Mouse (Mus musculus) heart, postnatal 25 days (tissue): Measurements from ENCODE around the gene Kcnj1. TPM values are rescaled to one million over a fixed set of nuclear protein-coding genes. Genes with fewer than 3 reads are reported as not detected.

Experiments
- DNase-seq: peaks from one replicate; pipeline ENCODE4 v3.0.0; 2022; ENCODE audit warnings: low spot score
- intact Hi-C: fragments of 180-260 bp; cut with DNase I; formaldehyde crosslinking; loops from one replicate; pipeline ENCODE4 v1.15.1; 2025
- total RNA-seq, 2 experiments: library from RNA; stranded (reverse); gene quantifications; 2 replicates each; pipeline ENCODE4 v1.2.3; 2021

Kcnj1 gene
- not detected for total RNA-seq

- no peak for DNase-seq
- intact Hi-C loops: no loop called here
Measured at GRCm38 (mm10) chr9:32372202-32372601, at the start of gene Kcnj1. Kcnj1 (plus strand) TSS chr9:32372493.

GRCm38 (mm10) chr9:32323610-32324009, 48.7 kb upstream of the Kcnj1 start:
- intact Hi-C loops: no loop called here
- no peak for DNase-seq

- DNase-seq: no peak
- intact Hi-C loops: no loop called here
Measured at GRCm38 (mm10) chr9:32328777-32329176, 43.5 kb upstream of the Kcnj1 start.

- no peak for DNase-seq
- intact Hi-C loops: no loop called here
Measured at GRCm38 (mm10) chr9:32331162-32331561, 41.1 kb upstream of the Kcnj1 start.

GRCm38 (mm10) chr9:32335389-32336150, 36.7 kb upstream of the Kcnj1 start:
- DNase-seq: no peak
- intact Hi-C loops: no loop called here

- no peak for DNase-seq
- intact Hi-C loops: loop anchor here (2.0 to 10.0 kb wide), 2 partner anchors 26 to 396 kb away; no protein-coding TSS in a partner anchor
Measured at GRCm38 (mm10) chr9:32340831-32341230, 31.5 kb upstream of the Kcnj1 start.

- intact Hi-C loops: loop anchor here (10.0 kb wide), 1 partner anchor 398 kb away; no protein-coding TSS in a partner anchor
Measured at GRCm38 (mm10) chr9:32342929-32343328, 29.4 kb upstream of the Kcnj1 start.

GRCm38 (mm10) chr9:32344051-32344450, 28.2 kb upstream of the Kcnj1 start, which contains the start of gene Kcnj5:
Kcnj5 (minus strand) TSS chr9:32344350.
- intact Hi-C loops: loop anchor here (10.0 kb wide), 1 partner anchor 399 kb away; no protein-coding TSS in a partner anchor
- no peak for DNase-seq

More at GRCm38 (mm10) chr9:32342929-32343328, 29.4 kb upstream of the Kcnj1 start:
- no peak for DNase-seq

GRCm38 (mm10) chr9:32344489-32344888, 27.8 kb upstream of the Kcnj1 start:
- intact Hi-C loops: loop anchor here (10.0 kb wide), 1 partner anchor 400 kb away; no protein-coding TSS in a partner anchor
- DNase-seq: no peak

- intact Hi-C loops: loop anchor here (10.0 kb wide), 1 partner anchor 403 kb away; no protein-coding TSS in a partner anchor
- DNase-seq: no peak
Measured at GRCm38 (mm10) chr9:32348096-32348495, 24.2 kb upstream of the Kcnj1 start.

GRCm38 (mm10) chr9:32349344-32349743, 22.9 kb upstream of the Kcnj1 start:
- intact Hi-C loops: loop anchor here (10.0 kb wide), 1 partner anchor 405 kb away; no protein-coding TSS in a partner anchor
- DNase-seq: no peak

- intact Hi-C loops: loop anchor here (1.0 kb wide), 1 partner anchor 78 kb away; no protein-coding TSS in a partner anchor
- DNase-seq: no peak
Measured at GRCm38 (mm10) chr9:32350332-32350731, 22.0 kb upstream of the Kcnj1 start.

- DNase-seq: no peak
- intact Hi-C loops: no loop called here
Measured at GRCm38 (mm10) chr9:32360770-32361169, 11.5 kb upstream of the Kcnj1 start.

GRCm38 (mm10) chr9:32368812-32369211, 3.5 kb upstream of the Kcnj1 start:
- DNase-seq: no peak
- intact Hi-C loops: no loop called here

GRCm38 (mm10) chr9:32369388-32369787, 2.9 kb upstream of the Kcnj1 start:
- intact Hi-C loops: no loop called here
- DNase-seq: no peak

GRCm38 (mm10) chr9:32373656-32374055, 1.4 kb downstream of the Kcnj1 start:
- DNase-seq: no peak
- intact Hi-C loops: no loop called here

- intact Hi-C loops: no loop called here
- DNase-seq: no peak
Measured at GRCm38 (mm10) chr9:32376031-32376430, 3.7 kb downstream of the Kcnj1 start.

- no peak for DNase-seq
- intact Hi-C loops: no loop called here
Measured at GRCm38 (mm10) chr9:32376863-32377590, 4.7 kb downstream of the Kcnj1 start.

GRCm38 (mm10) chr9:32384906-32385305, 12.6 kb downstream of the Kcnj1 start:
- intact Hi-C loops: no loop called here
- no peak for DNase-seq

- DNase-seq: no peak
- intact Hi-C loops: no loop called here
Measured at GRCm38 (mm10) chr9:32388120-32388519, 15.8 kb downstream of the Kcnj1 start.

GRCm38 (mm10) chr9:32391092-32391491, 18.8 kb downstream of the Kcnj1 start:
- DNase-seq: no peak
- intact Hi-C loops: no loop called here
